Mouse (Mus musculus) frontal cortex, adult (tissue): Measurements from ENCODE around the gene Spi1.

Experiments used
- ATAC-seq: cut with Nextera tagmentation; 2 replicates; pipeline ENCODE4 v1.9.2; 2017; ENCODE audit warnings: mild to moderate bottlenecking, moderate library complexity, mixed read lengths; ENCODE audit not compliant: low TSS enrichment

The Spi1 gene

DNA sequence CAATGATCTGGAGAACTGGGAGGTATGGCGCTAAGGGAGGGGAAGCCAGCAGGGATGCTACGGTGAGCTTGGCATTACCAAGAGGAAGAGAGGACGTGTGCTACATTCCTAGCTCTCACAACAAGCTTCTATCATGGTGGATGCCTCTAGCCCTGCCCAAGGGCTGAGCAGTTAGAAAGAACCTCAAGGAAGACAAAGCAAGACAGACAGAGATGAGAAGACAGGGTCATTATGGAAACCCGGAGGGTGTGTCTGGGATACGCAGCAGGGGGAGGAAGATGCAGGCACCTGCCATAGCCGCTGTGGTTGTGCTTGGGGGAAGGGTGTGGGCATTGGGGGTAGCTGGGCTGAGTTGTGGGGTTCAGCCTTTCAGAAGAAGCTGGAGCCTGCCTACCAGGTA lies 41.3 kb downstream of the Spi1 start:
- no peak for ATAC-seq

- no peak for ATAC-seq
Observed at GRCm38 (mm10) chr2:91125101-91125500, 42.9 kb downstream of the Spi1 start.

GRCm38 (mm10) chr2:91128761-91129160 lies 46.6 kb downstream of the Spi1 start:
- ATAC-seq = no peak

DNA sequence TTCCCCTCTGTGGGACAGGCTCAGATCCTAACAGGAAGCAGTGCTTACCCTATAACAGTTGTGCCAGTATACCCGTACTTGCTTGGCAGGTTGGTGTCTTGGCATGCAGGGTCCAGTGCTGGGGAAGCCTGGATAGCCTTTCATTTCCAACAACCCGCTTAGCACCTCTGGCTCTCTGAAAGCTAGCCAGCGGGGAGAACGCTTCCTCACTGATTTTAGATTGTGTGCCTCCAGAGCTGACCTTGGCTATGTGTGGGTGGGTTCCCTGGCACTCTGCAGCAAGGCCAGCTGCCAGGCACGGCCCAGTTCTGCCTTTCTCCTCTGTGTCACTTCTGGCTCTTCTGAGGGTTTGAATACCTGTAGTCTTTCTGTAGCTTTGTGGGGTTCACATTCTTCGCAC lies 47.9 kb downstream of the Spi1 start:
- no peak for ATAC-seq

DNA sequence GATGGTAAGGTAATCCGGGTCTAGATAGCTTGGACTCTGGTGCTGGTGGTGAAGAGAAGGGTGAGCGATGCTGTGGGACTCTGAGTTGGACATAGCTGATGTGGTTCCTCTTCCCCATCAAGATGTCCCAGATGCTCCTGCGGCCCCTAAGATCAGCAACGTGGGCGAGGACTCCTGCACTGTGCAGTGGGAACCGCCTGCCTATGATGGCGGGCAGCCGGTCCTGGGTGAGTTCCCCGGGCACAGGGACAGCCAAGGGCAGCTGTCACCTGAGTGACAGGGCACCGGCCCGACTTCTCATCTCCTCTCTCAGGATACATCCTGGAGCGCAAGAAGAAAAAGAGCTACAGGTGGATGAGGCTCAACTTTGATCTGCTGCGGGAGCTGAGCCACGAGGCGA lies 49.1 kb downstream of the Spi1 start:
- ATAC-seq = no peak

GRCm38 (mm10) chr2:91132035-91132434 lies 49.8 kb downstream of the Spi1 start:
- no peak for ATAC-seq

DNA sequence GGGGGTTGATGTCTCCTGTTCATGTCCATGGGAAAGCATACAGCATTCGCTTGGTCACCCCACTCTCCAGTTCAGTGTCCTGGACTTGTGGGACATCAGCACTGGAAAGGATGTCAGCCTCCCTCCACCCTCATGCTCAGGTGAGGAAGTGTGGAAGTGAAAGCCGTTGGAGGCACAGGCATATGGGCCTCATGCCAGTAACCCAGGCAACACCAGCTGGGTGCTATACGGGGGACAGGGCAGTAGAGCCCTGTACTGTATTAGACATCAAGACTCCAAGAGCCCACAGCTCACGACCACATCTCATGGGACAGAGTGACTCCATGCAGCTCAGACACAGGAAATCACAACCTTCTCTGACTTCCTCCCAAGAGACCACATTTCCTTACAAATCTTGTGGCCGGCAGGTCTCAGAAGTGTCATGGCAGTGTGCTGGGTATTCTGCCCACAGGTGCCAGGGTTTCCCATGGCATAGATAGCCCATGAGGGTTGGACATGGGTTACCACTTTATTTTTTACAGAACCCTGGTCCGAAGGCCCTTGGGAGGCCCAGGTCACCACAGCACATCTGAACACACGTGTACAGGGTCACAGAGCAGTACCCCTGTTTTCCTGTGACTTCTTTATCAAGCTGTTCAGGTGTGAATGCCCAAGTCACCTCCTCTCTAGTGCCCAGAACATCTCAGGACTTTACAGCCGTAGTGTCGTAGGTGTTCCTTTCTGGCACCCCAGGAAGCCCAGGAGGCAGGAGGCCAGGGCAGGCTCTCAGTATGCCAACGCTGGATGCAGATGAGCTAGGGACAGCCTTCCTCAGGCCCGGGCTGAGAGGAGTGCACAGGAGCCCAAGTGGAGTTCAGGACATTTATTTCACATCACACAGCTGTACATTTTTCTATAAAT lies 54.6 kb downstream of the Spi1 start:
- no peak for ATAC-seq

GRCm38 (mm10) chr2:91137481-91137880 lies 55.3 kb downstream of the Spi1 start:
- ATAC-seq = no peak

DNA sequence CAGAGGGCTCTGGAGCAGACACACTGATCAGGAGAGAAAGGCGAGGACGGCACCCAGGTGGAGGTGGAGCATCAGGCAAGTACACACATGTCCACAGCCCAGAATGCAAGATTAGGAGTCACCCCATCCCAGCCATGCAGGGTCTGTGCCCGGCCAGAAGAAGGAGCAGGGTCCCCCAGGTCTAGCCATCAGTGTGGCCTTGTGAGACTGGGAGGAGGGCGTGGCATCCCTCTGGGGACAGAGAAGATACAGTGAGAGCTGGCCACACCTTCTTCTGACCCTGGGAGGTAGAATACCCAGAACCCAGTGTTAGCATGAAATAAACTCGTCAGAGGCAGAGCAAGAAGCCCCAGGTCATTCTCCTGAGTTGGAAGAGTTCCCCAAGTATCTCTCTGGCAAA lies 57.1 kb downstream of the Spi1 start:
- no peak for ATAC-seq

- no peak for ATAC-seq
Observed at GRCm38 (mm10) chr2:91139764-91140163, 57.6 kb downstream of the Spi1 start.

DNA sequence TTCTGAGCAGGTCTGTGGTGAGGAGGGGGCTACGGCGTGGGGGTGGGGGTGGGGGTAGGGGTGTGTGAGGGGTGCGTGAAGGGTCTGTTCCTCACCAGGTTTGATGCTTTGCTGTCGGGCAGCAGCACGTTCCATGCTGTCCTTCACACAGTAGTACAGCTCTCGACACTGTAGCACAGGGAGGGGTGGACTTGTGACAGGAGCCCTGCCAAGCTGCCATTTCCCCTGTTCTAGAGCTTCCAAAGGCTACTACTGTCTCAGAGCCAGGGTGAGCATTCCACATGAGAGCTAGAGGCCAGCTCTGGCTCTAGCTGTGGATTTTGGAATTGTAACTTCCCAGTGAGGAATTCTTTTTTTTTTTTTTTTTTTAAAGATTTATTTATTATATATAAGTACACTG lies 60.7 kb downstream of the Spi1 start:
- ATAC-seq = no peak

DNA sequence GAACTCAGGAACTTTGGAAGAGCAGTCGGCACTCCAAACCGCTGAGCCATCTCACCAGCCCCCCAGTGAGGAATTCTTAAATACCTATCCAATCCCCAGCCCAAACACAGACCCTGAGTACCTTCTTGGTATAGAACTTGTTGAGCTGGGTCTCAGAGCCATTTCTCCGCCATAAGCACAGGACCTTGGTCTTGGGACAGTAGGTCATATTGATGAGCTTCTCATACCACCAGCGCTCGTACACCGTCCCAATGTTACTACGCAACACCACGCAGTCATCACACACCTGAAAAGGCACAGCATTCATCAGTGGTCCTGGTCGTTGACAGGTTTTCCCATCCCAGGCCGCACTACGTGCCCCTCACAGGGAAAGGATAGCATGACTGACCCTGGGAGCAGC lies 61.2 kb downstream of the Spi1 start:
- ATAC-seq = no peak

GRCm38 (mm10) chr2:91148101-91148500 lies 65.9 kb downstream of the Spi1 start:
- peak; percentile 84 for ATAC-seq

DNA sequence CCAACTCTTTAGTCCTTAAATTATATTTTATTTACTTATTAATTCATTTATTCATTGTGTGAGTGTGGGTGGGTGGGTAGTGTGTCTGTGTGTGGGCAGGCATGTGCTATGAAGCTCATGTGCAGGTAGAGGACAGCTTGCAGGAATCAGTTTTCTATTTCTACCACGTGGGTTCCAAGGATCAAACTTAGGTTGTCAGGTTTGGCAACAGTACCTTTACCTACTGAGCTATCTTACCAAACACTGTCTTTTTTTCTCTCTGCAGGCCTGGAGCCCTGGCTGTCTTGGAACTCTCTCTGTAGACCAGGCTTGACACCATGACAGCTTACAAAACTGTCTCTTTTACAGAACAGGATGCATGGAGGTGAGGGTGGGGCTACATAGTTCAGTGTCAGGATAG lies 69.1 kb downstream of the Spi1 start:
- no peak for ATAC-seq

DNA sequence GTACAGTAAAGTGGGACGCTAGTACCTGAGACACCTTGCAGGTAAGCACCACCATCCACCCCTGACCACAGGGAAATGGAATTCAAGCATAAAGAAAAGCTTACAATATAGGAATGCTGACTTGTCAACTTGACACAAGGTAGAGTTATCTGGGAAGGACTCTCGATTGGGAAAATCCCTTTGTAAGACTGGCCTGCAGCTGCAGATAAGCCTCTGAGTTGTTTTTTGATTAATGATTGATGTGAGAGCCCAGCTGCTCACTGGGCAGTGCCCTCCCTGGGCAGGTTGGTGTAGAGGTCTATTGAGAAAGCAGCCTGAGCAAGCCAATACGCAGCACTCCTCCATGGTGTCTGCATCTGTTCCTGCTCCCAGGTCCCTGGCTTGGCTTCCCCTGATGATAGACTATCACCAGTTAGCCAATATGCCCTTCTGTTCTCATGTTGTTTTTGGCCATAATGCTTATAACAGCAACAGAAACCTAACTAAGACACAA lies 70.7 kb downstream of the Spi1 start:
- no peak for ATAC-seq

GRCm38 (mm10) chr2:91154091-91154490 lies 71.9 kb downstream of the Spi1 start:
- ATAC-seq = no peak

DNA sequence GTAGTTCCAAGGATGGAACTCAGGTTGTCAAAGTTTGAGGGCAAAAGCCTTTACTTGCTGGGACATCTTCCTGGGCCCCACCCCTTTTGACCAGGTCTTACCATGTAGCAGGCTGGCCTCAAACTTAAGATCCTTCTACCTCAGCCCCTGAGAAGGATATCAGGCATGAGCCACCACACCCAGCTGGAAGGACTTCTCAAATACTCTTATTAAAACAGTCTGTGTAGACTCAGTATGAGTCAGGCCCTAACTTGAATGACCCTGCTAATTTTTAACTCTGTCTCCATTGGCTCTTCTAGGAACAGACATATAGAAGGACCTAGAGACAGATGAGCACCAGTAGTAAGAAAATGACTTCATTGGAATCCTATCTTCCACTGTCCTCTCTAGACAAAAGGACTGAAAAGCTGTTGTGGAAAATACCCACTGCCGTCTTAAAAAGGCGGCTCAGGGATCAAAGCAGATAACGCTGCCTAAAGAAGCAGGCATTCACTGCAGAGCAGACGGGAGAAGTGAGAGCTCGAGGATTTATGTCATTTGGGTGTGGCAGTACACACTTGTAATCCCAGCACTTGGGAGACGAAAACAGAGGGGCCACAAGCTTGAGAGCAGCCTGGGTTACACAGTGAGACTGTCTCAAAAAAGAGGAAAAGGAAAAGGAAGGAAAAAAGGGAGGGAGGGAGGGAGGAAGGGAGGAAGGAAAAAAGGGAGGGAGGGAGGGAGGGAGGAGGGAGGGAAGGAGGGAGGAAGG lies 75.0 kb downstream of the Spi1 start:
- ATAC-seq = no peak

- ATAC-seq = no peak
Observed at GRCm38 (mm10) chr2:91160591-91160990, 78.4 kb downstream of the Spi1 start.

DNA sequence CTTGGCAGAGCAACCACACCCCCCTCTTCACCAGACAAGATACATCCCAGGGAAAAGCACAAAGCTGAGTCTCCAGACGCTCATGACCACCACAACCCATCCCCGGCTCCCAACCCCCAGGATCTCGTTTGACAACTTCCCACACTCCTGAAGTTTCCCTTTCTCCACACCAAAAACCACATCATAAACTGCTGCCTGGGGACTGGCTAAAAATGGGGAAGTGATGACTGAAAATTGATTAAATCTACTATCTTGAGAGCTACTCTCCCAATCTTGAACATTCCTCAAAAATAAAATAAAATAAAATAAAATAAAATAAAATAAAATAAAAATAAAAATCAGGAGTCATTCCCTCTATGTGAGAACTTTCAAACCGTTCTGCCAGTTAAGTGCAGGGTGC lies 80.8 kb downstream of the Spi1 start:
- no peak for ATAC-seq

DNA sequence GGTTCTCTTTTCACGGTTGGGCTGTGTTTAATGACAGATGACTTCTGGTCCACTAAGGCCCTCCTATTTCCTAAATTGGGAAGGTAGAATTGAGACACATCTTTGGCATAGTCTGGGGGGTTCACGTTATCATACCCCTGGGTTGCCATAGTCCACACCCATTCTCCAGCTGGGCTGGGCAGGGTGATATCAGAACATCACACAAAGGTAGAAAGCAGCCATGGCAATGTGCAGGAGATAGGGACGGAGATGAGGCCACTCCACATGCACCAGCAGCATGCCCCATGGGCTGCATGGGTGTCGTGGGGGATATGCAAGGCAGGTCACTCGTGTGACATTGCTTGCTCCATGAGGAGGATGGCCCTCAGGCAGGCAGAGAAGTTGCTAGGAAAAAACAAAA lies 81.3 kb downstream of the Spi1 start:
- no peak for ATAC-seq

GRCm38 (mm10) chr2:91164991-91165390 lies 82.8 kb downstream of the Spi1 start:
- peak; percentile 47; the same call in 1 of the 2 replicates for ATAC-seq
